Mouse (Mus musculus) liver, adult 10 weeks (tissue): ENCODE data around the gene Krcc1. TPM values are rescaled to one million over a fixed set of nuclear protein-coding genes. Genes with fewer than 3 reads are reported as not detected.

Source experiments
- polyA plus RNA-seq: library from polyadenylated mRNA; stranded (reverse); fragments of 350-450 nt; fragmentation: Illumina TruSeq; extraction: RNeasy Lipid Tissue Mini Kit (QIAGEN cat#74804); gene quantifications from one replicate; pipeline ENCODE4 v1.2.3, GENCODE M21; 2014; ENCODE audit warnings: low read depth, low replicate concordance

Gene Krcc1
- 242 TPM for polyA plus RNA-seq

DNA sequence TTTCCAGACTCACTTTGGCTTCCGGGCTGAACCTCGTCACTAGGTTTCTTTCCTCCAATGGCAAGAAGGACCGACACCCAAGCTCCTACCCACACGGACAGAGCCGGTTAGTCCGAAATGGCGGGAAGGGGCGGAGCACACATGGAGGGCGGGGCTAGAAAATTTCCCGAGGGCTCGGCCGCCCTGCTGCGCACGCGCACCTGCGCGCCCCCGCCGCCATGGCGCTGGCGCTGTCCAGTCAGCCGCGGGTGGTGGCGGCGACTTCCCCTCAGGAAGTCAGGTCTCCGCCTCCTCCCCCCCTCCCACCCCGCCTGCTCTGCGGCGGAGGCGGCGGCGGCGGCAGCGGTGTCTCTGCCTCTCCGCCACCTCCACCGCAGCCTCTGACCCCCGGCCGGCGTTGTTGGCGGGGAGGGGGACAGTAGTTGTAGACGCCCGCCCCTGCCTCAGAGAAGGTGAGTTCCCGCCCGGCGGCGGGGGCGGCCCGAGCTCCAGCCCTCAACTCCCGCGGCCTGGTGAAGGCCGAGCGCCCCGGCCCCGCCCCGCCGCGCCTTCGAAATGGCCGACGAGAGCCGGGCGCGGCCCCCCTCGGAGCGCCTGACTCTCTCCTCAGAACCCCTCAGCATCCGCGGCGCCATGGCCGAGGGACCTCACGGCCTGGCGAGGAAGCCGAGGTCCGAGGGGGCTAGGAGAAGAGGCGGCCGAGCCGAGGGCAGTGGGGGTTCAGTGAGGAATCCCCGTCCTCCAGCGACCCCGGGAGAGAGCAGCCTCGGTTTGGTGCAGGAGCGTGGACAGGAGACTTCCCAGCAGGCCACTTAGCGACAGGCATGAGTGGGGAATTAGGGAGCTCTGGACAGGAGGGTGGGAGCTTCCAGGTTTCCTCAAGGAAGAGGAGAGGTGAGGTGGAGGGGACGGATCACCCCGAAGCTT is at the start of gene Krcc1:
Gene Krcc1 (plus strand): TSS at position 289 of the 927 bp plus-strand sequence.

DNA sequence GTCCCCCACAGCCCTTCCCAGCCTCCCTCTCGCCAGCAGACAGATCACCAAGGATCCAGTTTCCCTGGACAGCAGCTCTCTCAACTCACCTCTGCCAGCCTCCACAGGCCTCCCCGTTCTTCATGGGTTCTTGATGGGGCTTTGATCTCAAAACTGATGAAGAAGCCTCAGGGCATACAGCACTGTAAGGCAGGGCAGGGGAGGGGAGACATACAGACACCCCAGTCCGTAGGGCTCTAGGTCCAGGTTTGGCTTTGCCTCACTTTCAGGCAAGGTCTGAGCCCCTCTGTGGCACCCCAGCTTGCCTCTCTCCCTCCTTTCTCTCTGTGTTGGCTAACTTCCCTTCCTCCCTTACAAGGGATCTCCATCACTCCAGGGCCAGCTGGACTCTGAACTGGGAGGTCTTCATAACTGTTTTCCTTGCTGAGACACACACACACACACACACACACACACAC is 50.4 kb downstream of the Krcc1 start, which contains the start of gene Smyd1:
Gene Smyd1 (minus strand): TSS at position 408 of the 458 bp plus-strand sequence.

DNA sequence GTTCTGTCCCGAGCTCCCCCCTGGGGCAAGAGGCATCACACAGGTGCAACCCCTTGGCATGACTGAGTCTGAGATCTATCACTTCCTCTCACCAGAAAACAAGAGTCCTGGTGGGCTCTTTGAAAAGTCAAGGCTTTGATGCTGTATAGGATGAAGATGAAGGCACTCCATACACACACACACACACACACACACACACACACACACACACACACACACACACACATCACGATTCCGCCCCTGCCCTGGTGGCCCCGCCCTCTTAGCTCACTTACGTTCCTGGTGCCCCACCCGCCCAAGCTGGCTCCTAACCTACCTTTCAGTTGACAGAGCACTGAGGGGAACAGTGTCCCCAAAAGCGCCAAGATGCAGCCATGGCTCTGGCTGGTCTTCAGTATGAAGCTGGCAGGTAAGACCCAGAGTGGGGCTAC is 51.0 kb downstream of the Krcc1 start, which contains the start of gene Cd8b1:
Gene Cd8b1 (plus strand): TSS at position 298 of the 431 bp plus-strand sequence.

Other genes starting within 250 kb of the Krcc1 start
- 18.8 TPM for gene Thnsl2, start 127.2 kb upstream of the Krcc1 start, polyA plus RNA-seq
- gene Fabp1, start 71.8 kb upstream of the Krcc1 start, polyA plus RNA-seq = 6,827 TPM
- gene Smyd1, start 50.6 kb downstream of the Krcc1 start, polyA plus RNA-seq = 7.0 TPM
- gene Cd8b1, start 51.1 kb downstream of the Krcc1 start, polyA plus RNA-seq = not detected
- 0.21 TPM for gene Cd8a, start 101.8 kb downstream of the Krcc1 start, polyA plus RNA-seq
- 139 TPM for gene Rmnd5a, start 169.0 kb downstream of the Krcc1 start, polyA plus RNA-seq
- 154 TPM for gene Rnf103, start 222.2 kb downstream of the Krcc1 start, polyA plus RNA-seq